Mouse (Mus musculus) CH12.LX (cell line): ENCODE results near the gene Car3.

Source experiments
- CTCF ChIP-seq, 2 experiments: IDR thresholded peaks in 1 of 2; conservative IDR thresholded peaks in 1 of 2; 2 replicates each; pipeline ENCODE4 v1.5.1; 2011 to 2012; ENCODE audit warnings: low read depth in 2 of 2, low read length in 2 of 2, improper control_type of control experiment in 1 of 2, inconsistent platforms in 1 of 2, mild to moderate bottlenecking in 1 of 2, moderate library complexity in 1 of 2
- IRF4 ChIP-seq: IDR thresholded peaks from 2 replicates; pipeline ENCODE4 v1.6.1; 2014; ENCODE audit warnings: low read depth, mild to moderate bottlenecking, inconsistent platforms, low read length, improper control_type of control experiment
- MAX ChIP-seq: IDR thresholded peaks from 2 replicates; pipeline ENCODE4 v1.6.1; 2011; ENCODE audit warnings: low read length, improper control_type of control experiment
- MYC ChIP-seq: IDR thresholded peaks from 2 replicates; pipeline ENCODE4 v1.6.1; 2011; ENCODE audit warnings: low read depth, mild to moderate bottlenecking, improper control_type of control experiment, low read length
- NRF1 ChIP-seq: IDR thresholded peaks from 2 replicates; pipeline ENCODE4 v1.6.1; 2014; ENCODE audit warnings: low read depth, mild to moderate bottlenecking, inconsistent platforms, low read length, improper control_type of control experiment, moderate library complexity
- PAX5 ChIP-seq: IDR thresholded peaks from 2 replicates; pipeline ENCODE4 v1.6.1; 2012; ENCODE audit warnings: low read length, inconsistent platforms, mixed read lengths
- POLR2A ChIP-seq: IDR thresholded peaks from 2 replicates; pipeline ENCODE4 v1.6.1; 2011; ENCODE audit warnings: low read depth, mild to moderate bottlenecking, improper control_type of control experiment, low read length
- RCOR1 ChIP-seq: conservative IDR thresholded peaks from 2 replicates; pipeline ENCODE4 v1.6.1; 2012; ENCODE audit warnings: low read depth, mild to moderate bottlenecking, inconsistent platforms, low read length, improper control_type of control experiment
- USF1 ChIP-seq: IDR thresholded peaks from 2 replicates; pipeline ENCODE4 v1.6.1; 2014; ENCODE audit warnings: low read depth, mild to moderate bottlenecking, inconsistent platforms, low read length, improper control_type of control experiment

- no peak for TF ChIP-seq PAX5
- no peak for TF ChIP-seq CTCF (conservative IDR thresholded peaks at IDR 0.05 in 1 of 2, IDR thresholded peaks at IDR 0.05 in 1 of 2; ENCODE audit: low read depth in 2 of 2, low read length in 2 of 2)
- no peak for TF ChIP-seq RCOR1
- TF ChIP-seq NRF1: no peak
- no peak for TF ChIP-seq IRF4
- no peak for TF ChIP-seq MAX
- TF ChIP-seq MYC: no peak
- no peak for TF ChIP-seq USF1
- TF ChIP-seq POLR2A: no peak
Measured at GRCm38 (mm10) chr3:14819844-14820504, 43.3 kb upstream of the Car3 start.
